Mouse (Mus musculus) testis, adult 2 months (tissue): ENCODE measurements at regions not wholly inside any gene's neighbourhood (a gene's known extent, or its start where the extent isn't known, plus 50 kb on each side); places are given as distances from the start of the nearest gene placed in this dataset.

ENCODE experiments used
- H3K27ac ChIP-seq: fragments of 200-500 bp; 2 replicates; pipeline ENCODE4 v1.5.1; 2012; ENCODE audit warnings: low read depth, low read length; ENCODE audit not compliant: control insufficient read depth, insufficient read depth
- H3K27me3 ChIP-seq: fragments of 200-500 bp; 2 replicates; pipeline ENCODE4 v1.6.1; 2012; ENCODE audit warnings: mild to moderate bottlenecking, low read length, moderate library complexity; ENCODE audit not compliant: control insufficient read depth, insufficient read depth
- H3K36me3 ChIP-seq: fragments of 200-500 bp; 2 replicates; pipeline ENCODE4 v1.6.1; 2012; ENCODE audit warnings: mild to moderate bottlenecking, low read length; ENCODE audit not compliant: control insufficient read depth, insufficient read depth
- H3K4me1 ChIP-seq: fragments of 200-500 bp; 2 replicates; pipeline ENCODE4 v1.6.1; 2012; ENCODE audit warnings: low read length; ENCODE audit not compliant: control insufficient read depth, insufficient read depth
- H3K4me3 ChIP-seq: fragments of 200-500 bp; 2 replicates; pipeline ENCODE4 v1.5.1; 2012; ENCODE audit warnings: low read depth, mild to moderate bottlenecking, low read length, moderate library complexity, mixed read lengths; ENCODE audit not compliant: control insufficient read depth
- CTCF ChIP-seq: fragments of 200-500 bp; IDR thresholded peaks from 2 replicates; pipeline ENCODE4 v1.5.1; 2012; ENCODE audit warnings: low read depth, mild to moderate bottlenecking, inconsistent platforms, low read length, moderate library complexity; ENCODE audit not compliant: control insufficient read depth, insufficient read depth, insufficient replicate concordance
- POLR2A ChIP-seq: fragments of 200-500 bp; IDR thresholded peaks from 2 replicates; pipeline ENCODE4 v1.6.1; 2012; ENCODE audit warnings: low read depth, mild to moderate bottlenecking, inconsistent platforms, low read length, moderate library complexity; ENCODE audit not compliant: control insufficient read depth

DNA sequence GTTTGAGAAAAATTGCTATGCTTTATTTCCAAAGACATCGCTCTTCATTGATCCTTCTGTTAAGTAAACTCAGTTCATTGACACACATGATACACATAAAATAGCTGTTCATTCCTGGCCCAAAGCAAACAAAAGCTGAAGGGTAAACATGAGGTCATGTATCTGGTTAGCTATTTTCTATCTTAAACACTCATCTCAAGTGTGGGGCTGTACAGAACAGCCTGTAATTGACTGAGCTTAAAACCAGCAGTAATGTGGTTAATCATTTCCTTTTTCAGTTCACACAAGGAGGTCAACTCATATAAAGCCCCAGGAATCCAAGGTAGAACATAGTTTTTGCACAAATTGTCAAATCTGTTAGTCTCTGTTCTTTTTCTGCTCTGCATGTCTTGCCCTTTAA lies 94.5 kb downstream of the Cldn17 start:
- Histone ChIP-seq H3K36me3 (no peaks in the 10 kb centered on the region), H3K4me1 (no peaks in the 10 kb centered on the region), H3K4me3 (no peak overlapping the region), H3K27me3 (no peaks in the 10 kb centered on the region), H3K27ac (no peak overlapping the region)
- TF ChIP-seq POLR2A (no peak), CTCF (no peak)

DNA sequence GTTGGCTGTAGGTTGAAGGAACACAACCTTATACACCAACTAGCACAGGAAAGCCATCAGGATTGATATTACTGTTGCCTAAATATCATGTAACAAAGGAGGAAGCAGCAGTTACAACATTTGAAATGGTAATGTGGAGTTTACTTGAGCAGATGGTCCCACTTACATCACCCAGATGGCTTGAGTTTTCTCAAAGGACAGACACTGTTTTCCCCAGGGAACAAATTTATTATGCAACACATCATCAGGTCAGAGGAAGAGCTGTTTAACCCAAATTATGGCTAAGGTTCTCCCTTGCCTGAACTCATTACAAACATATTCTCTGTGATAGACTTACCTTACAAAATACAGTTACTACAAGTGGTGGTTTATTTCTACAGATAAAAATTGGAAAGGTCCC lies 98.6 kb downstream of the Cldn17 start:
- Histone ChIP-seq H3K36me3 (no peaks in the 10 kb centered on the region), H3K27me3 (no peaks in the 10 kb centered on the region), H3K4me3 (no peak overlapping the region), H3K4me1 (no peaks in the 10 kb centered on the region), H3K27ac (no peak overlapping the region)
- TF ChIP-seq POLR2A, result no peak
- TF ChIP-seq CTCF, result no peak

DNA sequence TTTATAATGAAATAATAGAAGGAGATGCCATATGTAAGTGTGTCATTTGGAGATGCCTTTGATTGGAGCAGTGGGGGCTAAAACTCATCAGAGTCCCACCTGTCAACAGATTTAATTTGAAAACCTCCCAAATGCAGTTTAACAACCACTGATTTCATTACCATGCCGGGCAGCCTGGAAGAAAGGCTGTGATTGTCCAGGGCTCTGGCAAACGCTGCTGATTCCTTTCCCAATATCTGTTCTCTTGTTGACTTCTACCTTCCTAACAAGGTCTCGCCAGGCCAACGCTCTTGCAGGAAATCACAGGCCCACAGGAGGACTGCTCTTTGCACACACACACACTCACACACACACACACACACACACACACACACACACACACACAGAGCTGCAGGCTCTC lies 102.4 kb downstream of the Cldn17 start:
- Histone ChIP-seq H3K27ac (no peak overlapping the region), H3K4me3 (no peak overlapping the region), H3K36me3 (no peaks in the 10 kb centered on the region), H3K4me1 (no peaks in the 10 kb centered on the region), H3K27me3 (no peaks in the 10 kb centered on the region)
- TF ChIP-seq CTCF (no peak), POLR2A (no peak)

DNA sequence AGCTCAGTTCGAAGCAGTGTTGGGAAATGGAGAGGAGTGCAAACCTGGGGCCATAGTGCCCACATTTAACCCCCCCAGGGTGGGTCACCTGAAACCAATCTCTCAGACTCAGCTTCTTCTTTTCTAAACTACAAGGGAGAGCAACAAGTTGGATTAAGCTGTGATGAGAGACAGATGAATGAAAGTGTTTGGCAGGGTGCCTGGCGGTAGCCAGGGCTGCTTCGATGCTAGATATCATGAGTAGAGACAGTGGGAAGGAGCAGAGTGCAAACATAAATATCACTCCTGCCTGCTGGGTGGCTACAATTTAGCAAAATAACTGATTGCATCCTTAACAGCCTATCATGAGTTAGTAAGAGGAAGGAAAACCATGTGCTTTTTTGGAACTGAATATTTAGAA lies 106.9 kb downstream of the Cldn17 start:
- Histone ChIP-seq H3K36me3 (no peaks in the 10 kb centered on the region), H3K27me3 (no peaks in the 10 kb centered on the region), H3K4me3 (no peak overlapping the region), H3K27ac (no peak overlapping the region), H3K4me1 (no peaks in the 10 kb centered on the region)
- TF ChIP-seq CTCF (no peak), POLR2A (no peak)

DNA sequence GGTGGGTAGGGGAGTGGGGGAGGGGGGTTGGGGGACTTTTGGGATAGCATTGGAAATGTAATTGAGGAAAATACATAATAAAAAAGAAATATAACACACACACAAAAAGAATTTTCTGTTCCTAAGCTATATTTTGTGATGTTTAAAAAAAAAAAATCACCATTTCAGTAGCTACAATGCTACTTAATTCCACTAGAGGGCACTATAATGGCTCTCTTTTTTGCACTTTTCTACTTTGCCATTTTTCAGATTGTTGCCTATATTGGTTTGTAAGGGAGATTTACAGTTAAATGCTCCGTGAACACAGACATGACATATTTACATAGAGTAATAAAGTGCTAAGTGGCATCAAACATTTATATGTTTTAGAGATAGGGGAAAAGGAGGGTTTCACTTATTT lies 102.7 kb upstream of the Grik1 start:
- Histone ChIP-seq H3K27me3 (no peaks in the 10 kb centered on the region), H3K36me3 (no peaks in the 10 kb centered on the region), H3K4me3 (no peak overlapping the region), H3K27ac (no peak overlapping the region), H3K4me1 (no peaks in the 10 kb centered on the region)
- TF ChIP-seq POLR2A (no peak), CTCF (no peak)

DNA sequence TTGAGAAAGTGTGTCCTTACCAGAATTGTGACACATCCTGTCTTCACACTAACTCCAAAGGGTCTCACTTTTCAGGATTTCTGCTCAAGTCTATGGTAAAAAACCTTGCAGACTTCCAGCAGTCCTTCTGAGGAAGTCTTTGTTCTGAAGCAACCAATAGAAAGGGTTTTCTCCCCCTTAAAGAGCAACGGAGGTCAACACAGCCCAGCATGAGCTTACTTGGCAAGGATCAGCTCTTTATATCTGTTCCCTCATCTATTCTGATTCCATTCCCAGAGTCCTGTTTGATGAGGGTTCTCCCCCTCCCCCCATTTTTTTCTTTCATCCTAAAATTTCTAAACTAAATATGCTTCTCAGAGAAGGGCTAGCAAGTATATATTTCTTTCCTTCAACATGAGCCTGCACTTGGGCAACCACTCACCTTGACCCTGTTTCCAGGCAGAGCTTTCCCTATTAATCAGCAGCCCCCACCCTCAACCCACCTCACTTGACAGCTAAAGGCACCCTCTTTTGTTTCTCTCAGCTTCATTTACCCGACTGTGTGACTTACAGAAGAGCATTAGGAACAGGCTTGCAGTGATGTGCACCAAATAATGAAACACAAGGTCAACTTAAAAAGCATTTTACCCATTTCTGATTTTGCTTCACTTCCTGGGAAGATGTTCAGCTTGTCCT lies 91.7 kb upstream of the Grik1 start:
- Histone ChIP-seq H3K4me3 (no peak overlapping the region), H3K27me3 (no peaks in the 10 kb centered on the region), H3K4me1 (no peaks in the 10 kb centered on the region), H3K27ac (no peak overlapping the region), H3K36me3 (no peaks in the 10 kb centered on the region)
- no peak for TF ChIP-seq POLR2A
- TF ChIP-seq CTCF, result no peak

DNA sequence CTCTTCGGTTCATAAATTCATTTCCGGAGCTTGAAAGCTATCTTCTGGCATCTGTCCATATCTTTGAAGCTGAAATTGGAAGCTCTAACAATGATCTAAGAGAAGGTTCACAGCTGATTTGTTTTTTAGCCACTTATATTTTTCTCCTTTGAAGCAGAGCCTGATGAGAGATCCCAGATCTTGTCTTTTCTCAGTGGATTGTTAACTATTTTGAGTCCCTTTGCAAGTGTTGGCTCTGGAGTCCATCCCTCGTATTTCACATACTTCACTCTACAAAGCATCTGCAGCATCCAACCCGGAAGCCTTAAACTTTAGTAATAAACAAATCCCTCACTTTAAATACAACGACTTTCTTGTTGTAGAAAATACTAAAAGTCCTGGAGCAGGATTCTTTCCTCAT lies 85.6 kb upstream of the Grik1 start:
- Histone ChIP-seq H3K4me3 (no peak overlapping the region), H3K27ac (no peak overlapping the region), H3K27me3 (no peaks in the 10 kb centered on the region), H3K4me1 (no peaks in the 10 kb centered on the region), H3K36me3 (no peaks in the 10 kb centered on the region)
- no peak for TF ChIP-seq CTCF
- no peak for TF ChIP-seq POLR2A

DNA sequence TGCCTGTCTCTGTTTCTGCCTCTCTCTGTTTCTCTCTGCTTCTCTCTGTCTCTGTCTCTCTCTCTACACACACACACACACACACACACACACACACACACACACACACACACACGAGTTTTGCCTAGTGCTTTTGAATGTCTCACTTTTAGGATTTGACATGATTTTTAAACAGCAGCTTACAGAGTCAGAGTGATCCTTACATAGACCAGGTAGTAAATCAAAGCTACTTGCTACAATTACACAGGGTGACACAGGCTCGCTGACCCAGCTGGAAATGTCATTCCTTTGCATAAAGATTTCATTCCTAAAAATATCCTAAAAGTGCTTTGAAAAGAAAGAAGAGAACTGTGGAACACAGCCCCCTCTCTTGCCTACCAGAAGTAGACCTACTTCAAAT lies 84.5 kb upstream of the Grik1 start:
- no peaks in the 10 kb centered on the region for H3K4me1 ChIP-seq
- TF ChIP-seq CTCF (no peak), POLR2A (no peak)
- H3K36me3 ChIP-seq, result no peaks in the 10 kb centered on the region

More for the DNA sequence above, 84.5 kb upstream of the Grik1 start:
- Histone ChIP-seq H3K27ac (no peak overlapping the region), H3K4me3 (no peak overlapping the region), H3K27me3 (no peaks in the 10 kb centered on the region)
